Mouse (Mus musculus): ENCODE measurements around the gene Igsf21. TPM values are rescaled to one million over a fixed set of nuclear protein-coding genes. Genes with fewer than 3 reads are reported as not detected.
A peak's percentile ranks its signal among the peaks of the same experiment; 100 is the strongest.

The Igsf21 gene
- polyA plus RNA-seq, 1 experiment: 58.2 TPM

GRCm38 (mm10) chr4:140242291-140242690 lies 4.3 kb downstream of the Igsf21 start:
- no peak for DNase-seq (ENCODE audit: extremely low spot score in 1 of 2, low spot score in 1 of 2)

GRCm38 (mm10) chr4:140237305-140237741 lies 9.3 kb downstream of the Igsf21 start:
- no peak for DNase-seq (ENCODE audit: extremely low spot score in 1 of 2, low spot score in 1 of 2)

GRCm38 (mm10) chr4:140235361-140236153 lies 11.0 kb downstream of the Igsf21 start:
- no peak for DNase-seq (ENCODE audit: extremely low spot score in 1 of 2, low spot score in 1 of 2)

GRCm38 (mm10) chr4:140234412-140235205 lies 12.0 kb downstream of the Igsf21 start:
- DNase-seq (ENCODE audit: extremely low spot score in 1 of 2, low spot score in 1 of 2): no peak

- DNase-seq (ENCODE audit: extremely low spot score in 1 of 2, low spot score in 1 of 2): no peak
Measured at GRCm38 (mm10) chr4:140227837-140228236, 18.7 kb downstream of the Igsf21 start.

- no peak for DNase-seq (ENCODE audit: extremely low spot score in 1 of 2, low spot score in 1 of 2)
Measured at GRCm38 (mm10) chr4:140225204-140225603, 21.4 kb downstream of the Igsf21 start.

- no peak for DNase-seq (ENCODE audit: extremely low spot score in 1 of 2, low spot score in 1 of 2)
Measured at GRCm38 (mm10) chr4:140224451-140224850, 22.1 kb downstream of the Igsf21 start.

GRCm38 (mm10) chr4:140223067-140223466 lies 23.5 kb downstream of the Igsf21 start:
- DNase-seq (ENCODE audit: extremely low spot score in 1 of 2, low spot score in 1 of 2): no peak

GRCm38 (mm10) chr4:140220326-140221093 lies 26.1 kb downstream of the Igsf21 start:
- DNase-seq (ENCODE audit: extremely low spot score in 1 of 2, low spot score in 1 of 2): no peak

- DNase-seq (ENCODE audit: extremely low spot score in 1 of 2, low spot score in 1 of 2): no peak
Measured at GRCm38 (mm10) chr4:140218853-140219852, 27.4 kb downstream of the Igsf21 start.

- peak in 1 of 2 experiments; percentile 38 for DNase-seq (ENCODE audit: extremely low spot score in 1 of 2, low spot score in 1 of 2)
Measured at GRCm38 (mm10) chr4:140218384-140218783, 28.2 kb downstream of the Igsf21 start.

- no peak for DNase-seq (ENCODE audit: extremely low spot score in 1 of 2, low spot score in 1 of 2)
Measured at GRCm38 (mm10) chr4:140217934-140218333, 28.6 kb downstream of the Igsf21 start.

GRCm38 (mm10) chr4:140216096-140216495 lies 30.5 kb downstream of the Igsf21 start:
- DNase-seq (ENCODE audit: extremely low spot score in 1 of 2, low spot score in 1 of 2): no peak

- no peak for DNase-seq (ENCODE audit: extremely low spot score in 1 of 2, low spot score in 1 of 2)
Measured at GRCm38 (mm10) chr4:140215205-140215604, 31.4 kb downstream of the Igsf21 start.

- no peak for DNase-seq (ENCODE audit: extremely low spot score in 1 of 2, low spot score in 1 of 2)
Measured at GRCm38 (mm10) chr4:140214406-140214805, 32.2 kb downstream of the Igsf21 start.

GRCm38 (mm10) chr4:140210129-140210890 lies 36.3 kb downstream of the Igsf21 start:
- DNase-seq (ENCODE audit: extremely low spot score in 1 of 2, low spot score in 1 of 2): no peak

GRCm38 (mm10) chr4:140205811-140206231 lies 40.8 kb downstream of the Igsf21 start:
- peak in 1 of 2 experiments; percentile 73 for DNase-seq (ENCODE audit: extremely low spot score in 1 of 2, low spot score in 1 of 2)

- no peak for DNase-seq (ENCODE audit: extremely low spot score in 1 of 2, low spot score in 1 of 2)
Measured at GRCm38 (mm10) chr4:140204775-140205174, 41.8 kb downstream of the Igsf21 start.
